Mouse (Mus musculus) left cerebral cortex, adult 8-10 months (tissue): Measurements from ENCODE around the gene Abcc9. TPM values are rescaled to one million over a fixed set of nuclear protein-coding genes. Genes with fewer than 3 reads are reported as not detected.

Experiments
- DNase-seq, 2 experiments: peaks; one replicate each; pipeline ENCODE4 v3.0.0; 2022; ENCODE audit warnings: low spot score in 2 of 2
- total RNA-seq, 4 experiments: library from RNA; stranded (reverse); gene quantifications; 2 replicates each; pipeline ENCODE4 v1.2.4; 2022

Abcc9 gene
- total RNA-seq, 4 experiments from 2014 or later = 4.3 to 4.7 (median 4.4) TPM

DNA sequence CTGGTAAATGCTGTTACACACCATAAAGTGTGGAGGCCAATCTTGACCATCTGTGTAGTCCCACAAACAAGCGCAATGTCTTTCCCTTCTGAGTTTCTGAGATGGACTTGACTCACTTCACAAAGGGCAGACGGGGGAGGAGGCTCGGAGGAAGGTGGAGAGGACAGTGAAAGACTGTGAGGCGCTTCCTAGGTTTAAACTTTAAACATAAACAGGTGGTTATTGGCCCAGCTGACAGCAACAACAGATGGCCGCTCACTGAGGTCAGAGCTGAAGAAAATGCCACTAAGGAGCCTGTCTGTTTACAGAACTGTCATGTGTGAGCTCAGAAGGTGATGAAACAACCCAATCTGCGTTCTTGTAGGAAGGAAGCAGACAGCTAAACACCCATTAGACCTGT, 78.8 kb downstream of the Abcc9 start:
- DNase-seq = no peak

DNA sequence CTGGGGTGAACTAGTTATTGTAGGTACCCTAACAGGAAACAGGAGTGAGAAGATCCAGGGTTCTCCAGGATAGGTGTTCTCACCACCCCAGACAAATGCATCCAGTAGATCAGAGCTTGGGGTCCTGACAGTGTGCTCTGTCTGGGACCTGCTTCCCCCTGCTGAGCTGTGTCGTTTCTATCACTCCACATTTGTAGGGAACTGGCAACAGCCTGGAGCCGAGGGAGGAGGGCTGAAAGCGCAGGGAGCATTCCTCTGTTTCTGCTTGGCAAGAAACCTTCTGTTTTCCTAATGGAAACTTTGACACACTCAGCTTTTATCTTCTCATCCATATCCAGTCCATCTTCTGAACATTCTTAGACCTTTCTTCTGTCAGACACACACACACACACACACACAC, 85.5 kb downstream of the Abcc9 start:
- DNase-seq = no peak

DNA sequence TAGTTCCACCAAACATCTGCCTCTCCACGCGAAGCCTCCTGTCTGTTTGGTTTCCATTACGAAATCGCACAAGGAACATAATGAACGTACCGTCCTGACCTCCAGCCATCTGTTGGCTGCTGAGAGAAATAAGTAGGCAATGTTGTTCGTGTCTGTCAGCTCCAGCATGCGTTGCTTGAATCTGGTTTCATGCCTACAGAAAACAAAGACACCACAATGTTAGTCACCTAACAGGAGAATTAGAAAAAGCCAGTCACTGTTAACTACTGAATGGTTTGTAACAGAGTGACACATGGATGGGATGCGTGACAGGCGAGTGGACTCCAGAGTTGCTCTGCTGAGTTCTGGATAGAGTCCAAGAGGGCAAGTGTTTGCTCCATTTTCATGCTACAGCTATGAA, 87.8 kb downstream of the Abcc9 start:
- no peak for DNase-seq

DNA sequence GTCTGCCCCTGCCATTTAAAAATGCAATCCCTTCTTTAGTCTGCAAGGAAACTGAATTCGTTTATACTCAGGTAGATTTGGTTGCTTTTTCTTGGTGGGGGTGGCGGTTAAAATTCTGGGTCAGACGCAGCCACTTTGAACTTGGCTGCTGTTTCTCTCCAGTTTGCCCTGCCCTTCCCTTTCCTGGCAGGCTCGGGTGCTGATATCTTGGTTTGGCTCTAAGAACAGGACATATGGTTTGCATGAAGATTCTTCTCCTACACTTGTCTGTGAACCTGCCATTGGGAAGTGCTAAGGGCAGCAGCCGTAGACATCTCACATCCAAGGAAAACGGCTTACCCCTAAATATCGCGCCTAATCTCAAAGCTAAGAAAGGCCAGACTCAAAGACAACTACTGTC, 89.7 kb downstream of the Abcc9 start:
- no peak for DNase-seq

DNA sequence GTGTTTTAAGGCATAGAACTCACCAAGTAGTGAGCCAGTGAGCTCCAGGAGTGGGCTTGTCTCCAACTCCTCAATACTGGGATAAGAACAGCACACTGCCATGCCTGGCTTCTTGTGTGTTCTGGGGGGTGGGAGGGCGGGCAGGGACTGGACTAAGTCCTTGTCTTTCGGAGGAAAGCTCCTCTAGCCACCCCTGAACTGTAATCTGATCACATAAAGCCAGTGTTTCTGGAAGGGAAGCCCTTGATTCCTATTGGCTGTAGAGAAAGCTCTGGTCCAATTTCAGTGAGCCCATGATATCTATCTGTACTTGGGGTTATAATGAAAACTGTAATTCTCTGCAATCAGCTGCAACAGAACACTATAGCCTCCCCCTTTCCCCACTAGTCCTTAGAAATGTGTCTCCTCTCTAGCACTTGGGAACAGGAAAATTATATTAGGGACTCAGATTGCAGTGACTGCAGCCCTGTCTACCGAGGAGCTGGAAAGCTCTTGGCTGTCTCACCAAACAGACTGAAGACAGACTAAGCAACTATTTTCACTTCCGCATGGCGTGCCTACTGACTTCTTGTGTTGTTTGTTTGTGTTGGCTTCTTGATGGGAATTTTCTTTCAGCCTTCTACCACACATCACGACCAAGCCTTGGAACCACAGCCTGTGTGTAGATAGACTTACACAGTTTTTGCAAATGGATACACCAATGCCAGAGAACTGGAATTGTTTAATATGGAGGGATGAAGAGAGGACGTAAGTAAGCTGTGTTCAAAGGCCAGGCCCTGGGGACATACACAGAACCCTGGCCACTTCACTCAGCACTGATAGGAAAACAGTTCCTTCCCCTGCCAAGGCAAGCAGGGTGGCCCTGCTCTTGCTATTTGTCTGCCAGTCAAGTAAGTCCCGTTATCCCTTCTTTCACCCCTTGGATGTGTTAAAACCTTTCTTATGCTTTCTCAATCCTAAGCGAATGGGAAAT, 92.4 kb downstream of the Abcc9 start:
- DNase-seq = no peak

DNA sequence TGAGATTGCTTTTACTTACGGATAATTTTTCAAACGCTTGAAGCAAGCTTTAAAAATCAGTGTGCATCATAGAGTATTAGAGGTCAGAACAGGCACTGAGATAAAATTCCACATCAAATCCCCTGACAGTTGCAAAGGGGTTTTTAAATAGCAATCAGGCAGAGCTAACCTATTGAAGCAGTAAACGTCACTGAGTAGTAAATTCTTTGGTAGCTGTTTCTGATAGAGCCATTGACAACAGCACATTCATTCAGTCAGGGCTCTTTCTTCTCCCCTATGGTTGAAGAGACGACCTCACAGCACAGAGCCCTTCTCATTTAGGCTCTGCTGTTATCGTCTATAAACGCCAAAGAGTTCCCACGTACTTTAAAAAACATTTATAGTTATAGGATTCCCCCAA, 95.0 kb downstream of the Abcc9 start:
- DNase-seq = no peak

DNA sequence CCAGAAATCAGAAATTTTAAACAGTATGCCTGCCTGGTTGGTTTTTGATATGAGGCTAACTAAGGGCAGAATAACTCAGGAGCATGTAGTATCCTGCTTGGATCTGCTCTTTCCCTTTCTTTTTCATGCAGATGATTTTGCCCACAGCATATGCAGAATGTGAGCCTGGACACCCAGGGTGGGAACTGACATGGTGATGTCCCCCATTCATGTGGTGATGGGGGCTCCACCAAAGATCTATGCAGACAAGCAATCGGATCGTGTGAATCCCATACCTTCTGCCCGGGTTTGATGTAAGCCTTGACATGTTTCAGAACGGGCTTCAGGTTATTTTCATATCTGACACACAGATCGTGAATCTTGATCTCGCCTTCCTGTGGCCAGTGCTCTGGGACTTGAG, 99.3 kb downstream of the Abcc9 start:
- DNase-seq = no peak

DNA sequence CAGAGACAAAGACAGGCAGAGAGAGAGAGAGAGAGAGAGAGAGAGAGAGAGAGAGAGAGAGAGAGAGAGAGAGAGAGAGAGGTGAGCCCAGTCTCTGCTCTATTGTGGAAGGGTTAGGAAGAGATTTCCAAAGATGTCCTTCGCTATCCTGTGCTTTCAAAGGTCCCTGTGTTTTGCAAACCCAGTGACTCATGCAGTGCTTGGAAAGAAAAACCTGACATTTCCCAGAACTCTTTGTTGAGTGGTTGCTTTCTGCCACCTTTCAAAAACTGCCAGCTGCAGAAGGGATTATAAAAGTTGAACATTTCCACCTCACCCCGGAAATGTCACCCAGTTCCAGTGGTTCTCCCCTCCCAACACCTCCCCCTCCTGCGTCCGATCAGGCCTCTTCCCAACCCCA, 123.3 kb downstream of the Abcc9 start:
- no peak for DNase-seq

DNA sequence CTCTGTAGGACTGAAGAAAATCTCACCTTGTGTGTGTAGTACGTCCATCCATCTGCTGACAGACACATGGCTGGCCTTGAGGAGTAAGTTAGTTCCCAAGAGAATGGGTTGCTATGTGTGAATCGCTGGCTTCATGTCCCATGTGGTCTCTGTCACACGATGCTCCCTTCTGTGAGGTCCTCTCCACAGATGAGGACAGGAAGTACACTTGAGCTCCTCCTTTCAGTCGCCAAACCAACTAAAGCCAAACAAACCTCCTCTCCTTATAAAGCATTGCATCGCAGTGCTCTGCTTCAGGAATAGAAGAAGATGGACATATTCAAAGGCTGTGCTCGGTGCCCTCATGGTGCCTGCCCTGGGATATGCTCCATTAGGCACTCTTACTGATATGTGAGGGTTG, 124.3 kb downstream of the Abcc9 start:
- DNase-seq = no peak

DNA sequence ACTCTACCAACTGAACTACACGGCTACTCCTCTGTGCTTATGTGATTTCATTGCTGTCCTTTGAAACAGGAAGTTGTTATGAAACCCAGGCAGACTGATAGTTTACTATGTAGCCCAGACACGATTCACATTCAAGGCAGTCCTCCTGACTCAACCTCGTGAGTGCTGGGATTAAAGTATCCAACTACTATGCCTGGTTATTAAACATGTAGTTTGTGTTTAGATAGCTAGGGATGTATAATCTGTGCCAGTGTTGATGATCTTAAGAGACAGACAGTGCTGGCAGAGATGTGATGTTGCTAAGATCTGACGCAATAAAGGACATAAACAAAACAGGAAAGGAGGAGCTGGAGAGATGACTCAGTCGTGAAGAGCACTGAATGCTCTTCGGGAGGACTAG, 129.2 kb downstream of the Abcc9 start:
- DNase-seq = no peak

DNA sequence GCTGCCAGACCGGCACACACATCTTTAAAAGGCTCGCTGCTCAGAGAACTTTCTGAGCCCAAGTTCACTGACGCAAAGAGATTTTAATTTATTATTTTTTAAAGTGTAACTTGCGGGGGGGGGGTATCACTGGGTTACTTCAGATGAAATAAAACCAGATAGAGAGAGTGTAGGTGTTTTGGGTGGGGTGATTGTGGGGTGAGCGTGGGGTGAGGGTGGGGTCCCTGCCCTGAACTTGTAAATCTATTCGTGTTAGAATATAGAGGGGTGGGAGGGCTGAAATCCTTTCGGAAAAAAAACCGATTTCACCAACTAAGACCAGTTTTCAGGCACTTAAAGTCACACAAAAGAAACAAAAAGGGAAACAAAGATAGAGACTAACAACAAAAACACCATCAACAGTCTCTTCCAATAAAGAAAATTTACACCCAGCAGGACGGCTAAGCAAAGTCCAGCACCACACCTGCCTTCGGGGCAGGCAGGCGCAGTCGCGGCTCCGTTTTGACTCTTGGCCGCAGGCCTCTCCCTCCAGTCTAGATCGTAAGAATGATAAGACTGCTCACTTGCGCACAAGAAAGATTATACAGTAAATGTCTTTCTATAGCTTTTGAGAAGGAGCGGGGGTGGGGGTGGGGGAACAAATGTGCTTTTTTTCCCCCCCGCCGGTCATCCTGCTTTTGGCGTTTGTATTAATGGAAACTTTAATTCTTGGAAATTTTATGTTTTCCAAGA, 130.3 kb downstream of the Abcc9 start:
- DNase-seq = no peak

DNA sequence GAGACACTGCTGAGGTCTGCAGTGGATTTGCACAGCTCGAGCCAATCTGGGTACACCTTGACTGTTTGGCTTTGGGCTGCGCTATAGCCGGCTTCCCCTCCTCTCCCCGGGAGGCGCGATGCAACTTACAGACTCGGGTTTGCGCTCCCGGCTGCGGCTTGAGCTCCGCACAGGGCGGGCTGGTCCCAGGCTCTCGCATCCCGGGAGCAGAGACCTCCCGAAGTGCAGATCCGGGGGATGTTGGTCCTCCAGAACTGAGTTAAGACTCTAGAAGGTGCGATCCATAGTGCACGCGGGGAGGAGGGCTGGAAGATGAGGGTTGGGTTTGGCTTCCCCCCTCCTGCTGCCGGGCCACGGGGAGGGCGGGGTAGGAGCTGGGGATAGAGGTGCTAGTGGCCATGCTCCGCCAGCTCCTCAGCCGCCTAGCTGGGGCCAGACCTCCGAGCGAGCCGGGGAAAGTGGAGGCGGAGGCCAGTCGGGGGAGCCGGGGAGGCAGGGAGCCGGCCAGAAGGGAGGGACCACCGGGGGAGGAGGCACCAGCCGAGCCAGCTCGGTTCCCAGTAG, 131.0 kb downstream of the Abcc9 start, which contains the start of gene Kcnj8:
Gene Kcnj8 (minus strand): TSS at position 560 of the 564 bp plus-strand sequence.
- DNase-seq = peak in 1 of 2 experiments; percentile 9

DNA sequence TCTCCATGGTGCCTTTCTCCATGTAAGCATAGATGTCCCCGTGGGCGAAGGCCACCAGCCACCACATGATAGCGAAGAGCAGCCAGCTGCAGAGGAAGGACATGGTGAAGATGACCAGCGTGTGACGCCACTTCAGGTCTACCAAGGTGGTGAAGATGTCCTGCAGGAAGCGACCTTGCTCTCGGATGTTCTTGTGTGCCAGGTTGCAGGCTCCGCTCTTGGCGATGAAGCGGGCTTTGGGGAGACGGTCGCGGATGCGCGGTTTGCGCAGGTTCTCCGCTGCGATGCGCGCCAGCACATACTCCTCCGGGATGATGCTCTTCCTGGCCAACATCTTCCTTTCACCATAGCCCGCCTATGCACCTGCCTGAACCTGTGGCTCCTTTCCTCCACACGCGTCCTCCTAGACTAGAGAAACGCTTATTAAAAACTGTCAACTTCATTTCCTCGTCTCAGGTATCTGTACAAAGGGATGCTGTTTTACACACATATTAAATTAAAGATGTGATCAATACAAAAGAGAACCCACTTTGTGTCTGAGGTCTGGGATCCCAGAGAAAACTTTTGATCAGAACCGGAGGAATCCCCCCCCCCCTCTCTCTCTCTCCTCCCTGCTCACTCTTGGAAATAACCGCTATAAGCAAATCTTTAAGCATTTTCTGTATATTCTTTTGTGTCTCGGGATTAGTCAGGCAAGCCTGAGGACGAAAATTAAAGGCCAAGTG, 131.9 kb downstream of the Abcc9 start:
- DNase-seq = peak in 1 of 2 experiments; percentile 6

DNA sequence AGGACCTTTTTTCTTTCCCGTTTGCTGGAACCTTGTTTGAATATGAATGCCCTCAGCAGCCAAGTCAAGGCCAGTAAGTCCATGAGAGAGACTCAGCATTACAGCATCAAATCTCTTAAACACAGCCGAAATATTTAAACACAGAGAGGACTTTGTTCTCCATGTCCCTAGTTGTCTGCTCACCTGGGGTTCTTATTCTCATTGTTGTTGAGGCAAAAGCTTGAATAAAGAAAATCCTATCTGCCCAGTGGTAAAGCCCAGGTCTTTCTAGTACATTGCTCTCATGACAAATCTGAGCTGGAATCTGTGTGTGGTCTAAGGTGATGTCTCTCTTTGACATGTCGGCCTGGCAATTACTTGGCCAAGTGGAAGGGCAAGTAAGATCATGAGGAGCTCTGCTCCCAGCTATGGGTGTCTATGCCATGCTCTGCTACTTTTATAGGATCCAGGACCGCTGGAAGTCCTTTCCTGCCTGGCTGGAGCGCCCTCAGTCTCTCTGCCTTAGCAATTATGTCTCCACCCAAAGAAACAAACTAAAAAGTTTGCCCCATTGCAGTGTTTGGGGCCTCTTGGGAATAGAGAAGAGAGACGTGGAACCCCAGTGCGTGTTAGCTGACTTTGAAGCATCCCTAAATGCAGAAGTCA, 133.3 kb downstream of the Abcc9 start:
- no peak for DNase-seq

DNA sequence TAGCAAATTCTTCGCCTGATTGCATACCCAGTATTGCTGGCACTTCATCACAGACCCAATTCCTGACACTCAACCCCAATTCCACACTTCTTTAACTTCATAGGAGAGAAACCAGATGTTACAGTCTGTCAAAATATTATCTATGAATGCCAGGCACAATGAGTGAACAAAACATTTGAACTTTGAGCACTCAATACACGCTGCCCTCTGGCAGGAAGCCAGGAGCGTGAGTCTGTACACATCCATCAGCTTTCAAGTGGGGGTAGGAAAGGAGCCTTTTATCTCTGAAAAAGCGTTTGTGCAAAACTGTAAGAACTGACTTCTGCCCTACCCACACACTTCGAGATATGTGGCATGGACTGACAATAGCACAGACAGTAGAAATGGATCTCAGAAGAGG, 134.7 kb downstream of the Abcc9 start:
- DNase-seq = no peak

DNA sequence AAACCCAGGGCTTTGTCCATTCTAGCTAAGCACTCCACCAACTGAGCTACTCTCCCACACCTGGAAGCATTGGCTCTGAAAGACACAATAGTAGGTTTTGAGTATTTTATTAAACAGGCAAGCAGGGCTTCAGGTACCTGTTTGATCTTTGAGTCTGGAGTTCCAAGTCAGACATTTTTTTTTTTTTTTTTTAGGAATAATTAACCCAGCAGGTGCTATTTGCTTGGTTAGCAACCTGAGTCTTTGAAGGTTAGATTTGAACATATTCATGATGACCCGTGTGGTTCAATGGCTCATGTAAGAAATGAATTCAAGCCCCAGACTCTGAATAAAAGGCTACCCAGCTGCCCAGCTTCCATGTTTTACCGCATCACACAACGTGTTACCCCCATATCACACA, 137.4 kb downstream of the Abcc9 start:
- DNase-seq = no peak

DNA sequence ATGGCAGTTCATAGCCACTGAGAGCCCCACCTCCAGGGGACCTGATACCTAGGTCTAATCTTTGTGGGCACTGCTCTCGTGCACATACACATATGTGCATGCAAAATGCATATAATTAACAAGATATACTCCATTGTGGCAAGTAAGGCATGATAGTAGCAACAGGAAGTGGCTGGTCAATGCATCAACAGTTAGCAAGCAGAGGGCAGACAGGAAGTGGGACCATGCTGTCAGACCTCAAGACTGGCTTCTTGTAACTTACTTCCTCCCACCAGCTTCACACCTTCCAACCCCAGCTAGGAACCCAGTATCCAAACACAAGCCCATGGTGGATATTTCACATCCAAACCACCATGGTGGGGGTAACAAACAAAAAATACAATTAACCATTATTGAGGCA, 141.0 kb downstream of the Abcc9 start:
- no peak for DNase-seq

DNA sequence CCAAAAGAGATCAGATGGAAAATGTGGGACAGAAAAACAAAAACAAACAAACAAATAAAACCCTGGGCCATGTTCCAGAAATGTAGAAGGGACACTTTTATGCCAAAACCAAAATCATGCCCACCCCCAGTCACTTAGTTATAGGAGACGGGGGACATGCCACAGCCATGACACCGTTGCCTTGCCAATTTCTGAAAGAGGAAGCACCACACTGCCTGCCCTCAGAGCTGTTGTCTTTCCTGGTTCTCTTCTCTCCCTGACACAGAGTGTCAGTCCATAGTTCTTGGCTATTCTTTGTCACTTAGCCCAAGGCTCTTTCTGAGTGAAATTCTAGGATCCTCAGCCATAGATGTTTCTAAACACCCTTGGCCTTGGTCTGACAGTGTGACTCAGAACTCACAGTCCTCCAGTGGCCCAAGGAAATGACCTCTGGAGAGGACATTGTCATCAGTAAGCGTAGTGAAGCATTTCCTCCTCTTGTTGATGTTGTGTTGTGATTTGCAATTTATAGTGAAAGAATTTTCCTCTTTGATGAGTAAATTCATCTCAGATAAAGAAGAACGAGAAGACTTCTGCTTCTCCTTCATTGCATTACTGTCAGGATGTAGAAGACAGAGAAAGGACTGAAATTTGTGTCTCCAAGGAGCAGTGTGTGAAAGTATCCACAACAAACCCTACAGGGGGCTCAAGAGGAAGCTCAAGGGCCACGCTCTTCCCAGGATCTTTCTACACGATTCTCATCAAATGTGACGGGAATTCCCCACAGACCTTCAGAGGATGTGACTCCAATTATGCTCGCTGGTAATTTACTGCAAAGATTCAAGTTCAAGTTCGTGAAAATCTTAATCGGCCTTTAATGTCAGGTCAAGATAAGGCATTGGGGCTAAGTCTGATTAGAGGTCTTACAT, 143.1 kb downstream of the Abcc9 start:
- DNase-seq = no peak

DNA sequence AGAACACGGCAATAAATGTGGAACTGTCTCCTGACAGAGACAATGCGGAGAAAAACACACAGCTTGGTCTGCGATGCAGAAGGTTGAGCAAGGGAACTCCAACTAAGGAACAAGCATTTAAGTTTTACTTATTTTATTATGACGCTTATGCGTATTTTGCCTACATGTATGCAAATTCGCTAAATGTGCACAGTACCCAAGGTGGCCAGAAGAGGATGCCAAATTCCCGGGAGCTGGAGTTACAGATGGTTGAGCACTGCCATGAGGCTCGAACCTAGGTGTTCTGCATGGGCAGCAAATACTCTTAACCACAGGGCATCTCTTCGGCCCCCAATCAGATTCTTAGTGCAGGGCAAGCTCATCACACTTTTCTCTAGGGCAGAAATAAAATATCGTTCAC, 144.0 kb downstream of the Abcc9 start:
- DNase-seq = no peak

DNA sequence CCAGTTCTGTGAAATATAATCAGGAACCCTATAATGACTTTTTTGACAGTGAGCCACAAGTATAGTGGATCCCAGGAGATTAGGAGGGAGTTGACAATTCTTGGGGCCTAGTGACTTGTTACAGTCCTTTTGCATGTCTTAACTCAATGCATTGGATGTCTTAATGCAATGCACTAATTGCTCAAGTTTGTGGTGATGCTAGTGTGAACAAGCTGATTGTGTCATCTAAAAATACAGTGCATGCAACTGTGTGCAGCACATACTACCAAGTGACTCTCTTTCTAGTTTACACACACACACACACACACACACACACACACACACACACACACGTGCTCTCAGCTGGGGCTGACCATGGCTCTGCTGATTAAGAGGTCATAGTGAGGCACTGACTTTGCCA, 146.1 kb downstream of the Abcc9 start:
- DNase-seq = no peak
